Mouse (Mus musculus): ENCODE results near the gene Abhd15. TPM values are rescaled to one million over a fixed set of nuclear protein-coding genes. Genes with fewer than 3 reads are reported as not detected.

Gene Abhd15
- polyA plus RNA-seq, 2 experiments = 0.50 to 1.5 TPM

GRCm38 (mm10) chr11:77497851-77498250, 17.1 kb upstream of the Abhd15 start:
- ATAC-seq (ENCODE audit: low FRiP score, low read depth) (no peak), DNase-seq (ENCODE audit: low spot score) (no peak)
- H3K4me1 ChIP-seq (ENCODE audit: control insufficient read depth, insufficient read depth, low read length) = peaks cover 25% of the 10 kb centered on the region
- H3K36me3 ChIP-seq (ENCODE audit: control insufficient read depth, insufficient read depth, low read length) = peaks cover 36% of the 10 kb centered on the region
- H3K27me3 ChIP-seq (ENCODE audit: control insufficient read depth, insufficient read depth, low read length) = no peaks in the 10 kb centered on the region
- H3K9ac ChIP-seq (ENCODE audit: low read depth, low read length, severe bottlenecking) = peak overlapping the region; percentile 28; the same call in 1 of the 2 replicates
- H3K9me3 ChIP-seq (ENCODE audit: control insufficient read depth, low read length) = no peaks in the 10 kb centered on the region
- WGBS = 53% methylated on average over 4 of the region's 4 CpGs
- no peak overlapping the region for H3K4me2 ChIP-seq (replicated peaks; ENCODE audit: low read depth, low read length, severe bottlenecking)
- no peak overlapping the region for H3K27ac ChIP-seq (replicated peaks; ENCODE audit: low read depth, low read length)
- no peak for TF ChIP-seq POLR2A (IDR thresholded peaks at IDR 0.05; ENCODE audit: borderline replicate concordance, extremely low read depth, insufficient read depth, insufficient read length)
- no peak overlapping the region for H3K4me3 ChIP-seq (replicated peaks; ENCODE audit: low read length)

- no peaks in the 10 kb centered on the region for H3K27me3 ChIP-seq (ENCODE audit: control insufficient read depth, insufficient read depth, low read length)
- H3K27ac ChIP-seq (replicated peaks; ENCODE audit: low read depth, low read length) = no peak overlapping the region
- no peaks in the 10 kb centered on the region for H3K9me3 ChIP-seq (ENCODE audit: control insufficient read depth, low read length)
- peaks cover 25% of the 10 kb centered on the region for H3K4me1 ChIP-seq (ENCODE audit: control insufficient read depth, insufficient read depth, low read length)
- no peak for TF ChIP-seq POLR2A (IDR thresholded peaks at IDR 0.05; ENCODE audit: borderline replicate concordance, extremely low read depth, insufficient read depth, insufficient read length)
- no peak for ATAC-seq (ENCODE audit: low FRiP score, low read depth)
- DNase-seq (ENCODE audit: low spot score) = no peak
- H3K4me2 ChIP-seq (replicated peaks; ENCODE audit: low read depth, low read length, severe bottlenecking) = no peak overlapping the region
- peak overlapping the region; percentile 28; the same call in 1 of the 2 replicates for H3K9ac ChIP-seq (ENCODE audit: low read depth, low read length, severe bottlenecking)
- WGBS = 76% methylated on average over 12 of the region's 12 CpGs
- H3K4me3 ChIP-seq (replicated peaks; ENCODE audit: low read length) = no peak overlapping the region
- peaks cover 42% of the 10 kb centered on the region for H3K36me3 ChIP-seq (ENCODE audit: control insufficient read depth, insufficient read depth, low read length)
These were observed 16.4 kb upstream of the Abhd15 start for GRCm38 (mm10) chr11:77498261-77499139.

GRCm38 (mm10) chr11:77499354-77499753, 15.6 kb upstream of the Abhd15 start:
- DNase-seq (ENCODE audit: low spot score) (no peak), ATAC-seq (ENCODE audit: low FRiP score, low read depth) (no peak)
- Histone ChIP-seq H3K27ac (replicated peaks; ENCODE audit: low read depth, low read length) (no peak overlapping the region), H3K4me3 (replicated peaks; ENCODE audit: low read length) (no peak overlapping the region), H3K9me3 (ENCODE audit: control insufficient read depth, low read length) (no peaks in the 10 kb centered on the region), H3K4me2 (replicated peaks; ENCODE audit: low read depth, low read length, severe bottlenecking) (no peak overlapping the region), H3K4me1 (ENCODE audit: control insufficient read depth, insufficient read depth, low read length) (peaks cover 21% of the 10 kb centered on the region), H3K27me3 (ENCODE audit: control insufficient read depth, insufficient read depth, low read length) (no peaks in the 10 kb centered on the region), H3K36me3 (ENCODE audit: control insufficient read depth, insufficient read depth, low read length) (peaks cover 51% of the 10 kb centered on the region), H3K9ac (ENCODE audit: low read depth, low read length, severe bottlenecking) (no peak overlapping the region)
- 88% methylated on average over 7 of the region's 7 CpGs for WGBS
- TF ChIP-seq POLR2A (IDR thresholded peaks at IDR 0.05; ENCODE audit: borderline replicate concordance, extremely low read depth, insufficient read depth, insufficient read length) = no peak

GRCm38 (mm10) chr11:77500361-77501325, 14.3 kb upstream of the Abhd15 start:
- no peak for DNase-seq (ENCODE audit: low spot score)
- 79% methylated on average over 16 of the region's 17 CpGs for WGBS
- Histone ChIP-seq H3K36me3 (ENCODE audit: control insufficient read depth, insufficient read depth, low read length) (peaks cover 64% of the 10 kb centered on the region), H3K9ac (ENCODE audit: low read depth, low read length, severe bottlenecking) (no peak overlapping the region), H3K4me3 (replicated peaks; ENCODE audit: low read length) (no peak overlapping the region), H3K4me2 (replicated peaks; ENCODE audit: low read depth, low read length, severe bottlenecking) (no peak overlapping the region), H3K27ac (replicated peaks; ENCODE audit: low read depth, low read length) (no peak overlapping the region), H3K4me1 (ENCODE audit: control insufficient read depth, insufficient read depth, low read length) (peaks cover 11% of the 10 kb centered on the region), H3K9me3 (ENCODE audit: control insufficient read depth, low read length) (no peaks in the 10 kb centered on the region), H3K27me3 (ENCODE audit: control insufficient read depth, insufficient read depth, low read length) (no peaks in the 10 kb centered on the region)
- no peak for TF ChIP-seq POLR2A (IDR thresholded peaks at IDR 0.05; ENCODE audit: borderline replicate concordance, extremely low read depth, insufficient read depth, insufficient read length)
- ATAC-seq (ENCODE audit: low FRiP score, low read depth) = no peak

GRCm38 (mm10) chr11:77501392-77501791, 13.5 kb upstream of the Abhd15 start:
- DNase-seq (ENCODE audit: low spot score) (peak; percentile 80), ATAC-seq (ENCODE audit: low FRiP score, low read depth) (peak; percentile 43; the same call in 1 of the 2 replicates)
- Histone ChIP-seq H3K9me3 (ENCODE audit: control insufficient read depth, low read length) (no peaks in the 10 kb centered on the region), H3K36me3 (ENCODE audit: control insufficient read depth, insufficient read depth, low read length) (peaks cover 71% of the 10 kb centered on the region), H3K4me2 (replicated peaks; ENCODE audit: low read depth, low read length, severe bottlenecking) (no peak overlapping the region), H3K4me3 (replicated peaks; ENCODE audit: low read length) (no peak overlapping the region), H3K4me1 (ENCODE audit: control insufficient read depth, insufficient read depth, low read length) (peaks cover 8% of the 10 kb centered on the region), H3K9ac (ENCODE audit: low read depth, low read length, severe bottlenecking) (no peak overlapping the region), H3K27ac (replicated peaks; ENCODE audit: low read depth, low read length) (no peak overlapping the region), H3K27me3 (ENCODE audit: control insufficient read depth, insufficient read depth, low read length) (no peaks in the 10 kb centered on the region)
- TF ChIP-seq POLR2A (IDR thresholded peaks at IDR 0.05; ENCODE audit: borderline replicate concordance, extremely low read depth, insufficient read depth, insufficient read length) = no peak
- 28% methylated on average over 4 of the region's 5 CpGs for WGBS
